Comparison of ENCODE assay signal across 8 mouse cellular contexts in the genomic region with DNA sequence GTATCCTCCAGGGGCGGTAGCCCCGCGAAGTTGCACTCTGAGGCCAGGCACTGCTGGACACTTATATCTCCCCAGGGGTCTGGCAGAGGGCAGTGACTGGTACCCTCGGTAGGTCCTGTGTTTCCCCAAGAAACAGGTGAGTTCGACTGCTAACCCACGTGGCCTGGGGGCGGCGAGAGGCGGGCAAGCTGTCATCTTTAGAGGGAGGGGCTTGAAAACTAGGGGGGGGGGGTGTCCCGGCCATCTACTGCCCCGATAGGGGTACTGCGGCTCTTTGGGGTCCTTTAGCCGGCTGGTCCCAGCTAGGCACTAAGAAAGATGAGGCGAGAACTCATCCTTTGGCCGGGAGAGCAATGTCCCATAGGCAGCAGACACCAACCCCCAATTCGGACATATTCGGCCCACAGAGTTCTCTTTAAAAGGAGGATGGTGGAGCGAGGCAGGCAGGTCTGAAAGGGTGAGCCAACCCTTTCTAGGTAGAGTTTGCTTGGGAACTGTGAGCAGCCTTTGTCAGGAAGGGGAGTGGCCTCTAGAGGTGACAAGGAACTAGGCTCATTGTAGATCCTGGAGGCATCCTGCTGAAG. TPM values are rescaled to one million over a fixed set of nuclear protein-coding genes. Genes with fewer than 3 reads are reported as not detected.
DNase-seq lines count a peak whose midpoint lies in the region; ATAC-seq and TF ChIP-seq lines count a peak whose summit lies in the region.

No protein-coding gene starts in this region.

- peaks cover 6 to 10% of the 10 kb centered on the region in 2 experiments; a peak in 2 of 4 replicates for H3K4me1 ChIP-seq in heart, embryonic 14.5 days (ENCODE audit: control insufficient read depth in 2 of 2, insufficient read depth in 2 of 2, low read length in 2 of 2)
- H3K4me1 ChIP-seq in ES-Bruce4 (ENCODE audit: control insufficient read depth, insufficient read depth, low read length), result no peaks in the 10 kb centered on the region
- peaks cover 5% of the 10 kb centered on the region; the same call in 1 of the 2 replicates for H3K4me1 ChIP-seq in limb, embryonic 11.5 days (ENCODE audit: control insufficient read depth, insufficient read depth, low read length)
- peaks cover 12% of the 10 kb centered on the region for H3K4me1 ChIP-seq in neural tube, embryonic 12.5 days

- peak; percentile 49; the same call in 1 of the 2 replicates for ATAC-seq in heart, embryonic 14.5 days (ENCODE audit: insufficient number of reproducible peaks, insufficient read depth, low FRiP score, low read depth)
- ATAC-seq in limb, embryonic 11.5 days (ENCODE audit: insufficient number of reproducible peaks, low FRiP score, low TSS enrichment, low read depth), result peak; percentile 82; the same call in 1 of the 2 replicates
- ATAC-seq in neural tube, embryonic 12.5 days (ENCODE audit: low FRiP score, low read depth), result peak; percentile 75; the same call in 1 of the 2 replicates

- no peak for DNase-seq in heart, adult 9 months (ENCODE audit: low spot score in 2 of 2)
- DNase-seq in cerebellum, adult 9-11 months, result peak; percentile 62
- peak; percentile 29 to 44 for DNase-seq in heart, postnatal 10 days
- no peak for DNase-seq in limb, embryonic 11.5 days (ENCODE audit: low spot score)
- no peak for DNase-seq in left cerebral cortex, adult 8-10 months (ENCODE audit: low spot score in 2 of 2)

- peak overlapping the region; percentile 85 for H3K4me2 ChIP-seq in heart, embryonic 14.5 days (ENCODE audit: low read length)
- peak overlapping the region; percentile 72 for H3K4me2 ChIP-seq in limb, embryonic 11.5 days (ENCODE audit: low read depth, severe bottlenecking)
- H3K4me2 ChIP-seq in neural tube, embryonic 12.5 days (replicated peaks), result peak overlapping the region; percentile 81

- peak overlapping the region; percentile 78 to 81 for H3K4me3 ChIP-seq in heart, embryonic 14.5 days (ENCODE audit: control insufficient read depth in 1 of 2, insufficient read depth in 1 of 2, low read depth in 1 of 2, low read length in 2 of 2)
- peak overlapping the region; percentile 73 for H3K4me3 ChIP-seq in ES-Bruce4 (ENCODE audit: low read depth, low read length)
- peak overlapping the region; percentile 58 for H3K4me3 ChIP-seq in limb, embryonic 11.5 days (ENCODE audit: low read depth, low read length)
- H3K4me3 ChIP-seq in neural tube, embryonic 12.5 days, result peak overlapping the region; percentile 61

- 0% methylated on average over 18 of the region's 18 CpGs for WGBS in heart, embryonic 14.5 days
- WGBS in limb, embryonic 11.5 days, result under 1% methylated on average over 18 of the region's 18 CpGs
- 1% methylated on average over 18 of the region's 18 CpGs for WGBS in neural tube, embryonic 12.5 days

- no peak for TF ChIP-seq EP300 in ES-Bruce4 (IDR thresholded peaks at IDR 0.05; ENCODE audit: insufficient read depth, low read depth, low read length)

- no peak for TF ChIP-seq POLR2A in ES-Bruce4 (IDR thresholded peaks at IDR 0.05; ENCODE audit: insufficient read depth, low read length)

- intact Hi-C loops in heart, postnatal 10 days (cut with DNase I), result no loop called here

- H3K27ac ChIP-seq in heart, embryonic 14.5 days (replicated peaks in 1 of 2; ENCODE audit: control insufficient read depth in 1 of 2, insufficient read depth in 1 of 2, low read depth in 2 of 2, low read length in 2 of 2), result peak overlapping the region; percentile 45 to 67
- H3K27ac ChIP-seq in ES-Bruce4 (ENCODE audit: insufficient read depth, low read length), result no peak overlapping the region
- H3K27ac ChIP-seq in limb, embryonic 11.5 days (replicated peaks; ENCODE audit: low read depth, low read length), result no peak overlapping the region
- H3K27ac ChIP-seq in neural tube, embryonic 12.5 days, result peak overlapping the region; percentile 11; the same call in 1 of the 2 replicates

- peak overlapping the region; percentile 83 for H3K9ac ChIP-seq in heart, embryonic 14.5 days (ENCODE audit: low read length)
- peak overlapping the region; percentile 16 for H3K9ac ChIP-seq in ES-Bruce4 (ENCODE audit: low read depth, poor library complexity, severe bottlenecking)
- H3K9ac ChIP-seq in limb, embryonic 11.5 days (ENCODE audit: low read length), result peak overlapping the region; percentile 54
- H3K9ac ChIP-seq in neural tube, embryonic 12.5 days, result peak overlapping the region; percentile 70

- H3K36me3 ChIP-seq in heart, embryonic 14.5 days (ENCODE audit: control insufficient read depth, insufficient read depth, low read length), result no peaks in the 10 kb centered on the region
- H3K36me3 ChIP-seq in ES-Bruce4 (ENCODE audit: control insufficient read depth, insufficient read depth, low read length, poor library complexity, severe bottlenecking), result no peaks in the 10 kb centered on the region
- no peaks in the 10 kb centered on the region for H3K36me3 ChIP-seq in limb, embryonic 11.5 days (ENCODE audit: control insufficient read depth, insufficient read depth, low read length)
- H3K36me3 ChIP-seq in neural tube, embryonic 12.5 days, result 0 out of 2 replicates have a peak, but pooled peaks cover 4% of the 10 kb centered on the region

- no peaks in the 10 kb centered on the region for H3K9me3 ChIP-seq in heart, embryonic 14.5 days (ENCODE audit: control insufficient read depth, low read length)
- no peaks in the 10 kb centered on the region for H3K9me3 ChIP-seq in ES-Bruce4 (replicated peaks; ENCODE audit: control insufficient read depth, insufficient read depth, low read length, poor library complexity, severe bottlenecking)
- H3K9me3 ChIP-seq in limb, embryonic 11.5 days (ENCODE audit: control insufficient read depth, low read length), result no peaks in the 10 kb centered on the region
- H3K9me3 ChIP-seq in neural tube, embryonic 12.5 days, result no peaks in the 10 kb centered on the region

- no peak for TF ChIP-seq CTCF in ES-Bruce4 (IDR thresholded peaks at IDR 0.05; ENCODE audit: low read depth, low read length)

- H3K27me3 ChIP-seq in heart, embryonic 14.5 days (ENCODE audit: control insufficient read depth, insufficient read depth, low read length), result no peaks in the 10 kb centered on the region
- H3K27me3 ChIP-seq in ES-Bruce4 (ENCODE audit: control insufficient read depth, insufficient read depth, low read length, poor library complexity, severe bottlenecking), result no peaks in the 10 kb centered on the region
- H3K27me3 ChIP-seq in limb, embryonic 11.5 days (ENCODE audit: control insufficient read depth, insufficient read depth, low read length), result no peaks in the 10 kb centered on the region
- H3K27me3 ChIP-seq in neural tube, embryonic 12.5 days (replicated peaks), result peaks cover 15% of the 10 kb centered on the region; the same call in 1 of the 2 replicates

RNA-seq across cellular contexts. Expression of gene Mon1a, which starts 0.4 kb away (rescaled TPM):
- 8.2 and 9.4 TPM in 2 replicates for polyA plus RNA-seq in heart, embryonic 14.5 days (2014; fragmentation: Nextera tagmentation; extraction: Ambion mirVana)
- 3.0 and 4.2 TPM in 2 replicates for polyA plus RNA-seq in ES-Bruce4 (2011; ENCODE audit: insufficient read depth, insufficient read length, low read depth, missing spikeins)
- total RNA-seq in heart, postnatal 10 days (2021), result 1 to 10 TPM; 7.6 to 9.6 TPM
- 12.4 and 12.6 TPM in 2 replicates for polyA plus RNA-seq in limb, embryonic 11.5 days (2014; fragmentation: Nextera tagmentation; extraction: Ambion mirVana)
- polyA plus RNA-seq in neural tube, embryonic 12.5 days (2016; fragmentation: Nextera tagmentation; extraction: Ambion mirVana), result 20.8 and 22.7 TPM in 2 replicates
- total RNA-seq in left cerebral cortex, adult 8-10 months (2022), result 10 to 100 TPM; 23.7 to 27.5 (median 26.1) TPM

RNA-seq across cellular contexts. Expression of gene Rbm6, which starts 15.3 kb away (rescaled TPM):
- 41.5 and 42.8 TPM in 2 replicates for polyA plus RNA-seq in heart, embryonic 14.5 days (2014; fragmentation: Nextera tagmentation; extraction: Ambion mirVana)
- 115 and 130 TPM in 2 replicates for polyA plus RNA-seq in ES-Bruce4 (2011; ENCODE audit: insufficient read depth, insufficient read length, low read depth, missing spikeins)
- total RNA-seq in heart, postnatal 10 days (2021), result 10 to 100 TPM; 34.6 to 38.3 TPM
- 91.1 and 103 TPM in 2 replicates for polyA plus RNA-seq in limb, embryonic 11.5 days (2014; fragmentation: Nextera tagmentation; extraction: Ambion mirVana)
- polyA plus RNA-seq in neural tube, embryonic 12.5 days (2016; fragmentation: Nextera tagmentation; extraction: Ambion mirVana), result 121 TPM in 2 replicates
- 10 to 100 TPM; 56.0 to 69.3 (median 59.4) TPM for total RNA-seq in left cerebral cortex, adult 8-10 months (2022)

RNA-seq across cellular contexts. Expression of gene Mst1r, which starts 18.3 kb away (rescaled TPM):
- polyA plus RNA-seq in heart, embryonic 14.5 days (2014; fragmentation: Nextera tagmentation; extraction: Ambion mirVana), result 1.00 and 1.5 TPM in 2 replicates
- 0.16 and 0.61 TPM in 2 replicates for polyA plus RNA-seq in ES-Bruce4 (2011; ENCODE audit: insufficient read depth, insufficient read length, low read depth, missing spikeins)
- 1 to 10 TPM; 2.5 to 3.7 TPM for total RNA-seq in heart, postnatal 10 days (2021)
- 0.35 and 0.36 TPM in 2 replicates for polyA plus RNA-seq in limb, embryonic 11.5 days (2014; fragmentation: Nextera tagmentation; extraction: Ambion mirVana)
- polyA plus RNA-seq in neural tube, embryonic 12.5 days (2016; fragmentation: Nextera tagmentation; extraction: Ambion mirVana), result 1.8 and 2.2 TPM in 2 replicates
- 1 to 10 TPM in 2 of 4 experiments, under 1 TPM in 2; 0.72 to 1.7 (median 1.0) TPM for total RNA-seq in left cerebral cortex, adult 8-10 months (2022)

RNA-seq across cellular contexts. Expression of gene Actl11, which starts 39.9 kb away (rescaled TPM):
- polyA plus RNA-seq in heart, embryonic 14.5 days (2014; fragmentation: Nextera tagmentation; extraction: Ambion mirVana), result not detected in 2 replicates
- not detected in 2 replicates for polyA plus RNA-seq in ES-Bruce4 (2011; ENCODE audit: insufficient read depth, insufficient read length, low read depth, missing spikeins)
- not detected for total RNA-seq in heart, postnatal 10 days (2021)
- not detected in 2 replicates for polyA plus RNA-seq in limb, embryonic 11.5 days (2014; fragmentation: Nextera tagmentation; extraction: Ambion mirVana)
- polyA plus RNA-seq in neural tube, embryonic 12.5 days (2016; fragmentation: Nextera tagmentation; extraction: Ambion mirVana), result not detected in 2 replicates
- not detected for total RNA-seq in left cerebral cortex, adult 8-10 months (2022)

RNA-seq across cellular contexts. Expression of gene Camkv, which starts 47.1 kb away (rescaled TPM):
- 0.07 and 0.13 TPM in 2 replicates for polyA plus RNA-seq in heart, embryonic 14.5 days (2014; fragmentation: Nextera tagmentation; extraction: Ambion mirVana)
- 4.0 and 5.6 TPM in 2 replicates for polyA plus RNA-seq in ES-Bruce4 (2011; ENCODE audit: insufficient read depth, insufficient read length, low read depth, missing spikeins)
- under 1 TPM; 0.14 to 0.37 TPM for total RNA-seq in heart, postnatal 10 days (2021)
- 4.4 and 4.6 TPM in 2 replicates for polyA plus RNA-seq in limb, embryonic 11.5 days (2014; fragmentation: Nextera tagmentation; extraction: Ambion mirVana)
- 7.8 and 8.0 TPM in 2 replicates for polyA plus RNA-seq in neural tube, embryonic 12.5 days (2016; fragmentation: Nextera tagmentation; extraction: Ambion mirVana)
- 100 to 1,000 TPM; 372 to 403 (median 398) TPM for total RNA-seq in left cerebral cortex, adult 8-10 months (2022)

Comparison
In these comparisons a context has a peak if more than half of its experiments do, and no peak if none do; other contexts are left out.
1. DNase-seq: peak in cerebellum, adult 9-11 months (single experiment) and heart, postnatal 10 days (2 of 2); none in heart, adult 9 months (0 of 2), limb, embryonic 11.5 days (single experiment) and left cerebral cortex, adult 8-10 months (0 of 2).
2. H3K27ac ChIP-seq: peak in heart, embryonic 14.5 days (2 of 2) and neural tube, embryonic 12.5 days (single experiment); none in ES-Bruce4 (single experiment) and limb, embryonic 11.5 days (single experiment).
3. H3K9ac ChIP-seq: peak in every context shown above with its lines; median percentile 83 in heart, embryonic 14.5 days; 70 in neural tube, embryonic 12.5 days; 54 in limb, embryonic 11.5 days; 16 in ES-Bruce4.
4. Peak in every context shown above with its lines, with median percentiles within 50 percentile points of each other: ATAC-seq, H3K4me2 ChIP-seq and H3K4me3 ChIP-seq.